ENCODE assay signal across 9 mouse cellular contexts in the genomic region with DNA sequence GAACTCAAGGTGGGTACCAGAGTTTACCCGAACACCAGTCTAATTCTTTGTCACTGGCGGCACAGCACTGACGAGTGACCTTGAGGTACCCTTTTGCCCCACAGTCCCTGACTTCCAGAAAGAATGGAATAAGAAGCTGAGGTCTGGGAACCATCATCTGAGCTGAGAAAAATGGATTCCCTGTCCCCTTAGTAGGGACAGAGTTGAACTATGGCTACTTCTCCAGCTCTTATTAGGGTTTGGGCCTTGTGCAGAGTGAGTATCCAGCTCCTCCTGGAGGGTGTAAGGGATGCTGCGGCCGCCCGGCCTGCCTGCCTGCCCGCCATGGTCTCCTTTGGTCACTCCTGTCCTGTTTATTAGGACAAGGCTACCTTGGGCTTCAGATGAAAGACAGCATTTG. TPM values are rescaled to one million over a fixed set of nuclear protein-coding genes. Genes with fewer than 3 reads are reported as not detected.
DNase-seq lines count a peak whose midpoint lies in the region; ATAC-seq and TF ChIP-seq lines count a peak whose summit lies in the region.
"Had no signal": no experiment of that assay in that cellular context is flagged by ENCODE, and none has a peak within 500 bp of the region (broad histone marks: within the 10 kb centered on the region; RNA-seq: fewer than 3 reads in every experiment).

No protein-coding gene starts in this region.

- no peak for TF ChIP-seq CTCF in thymus, adult 2 months (IDR thresholded peaks at IDR 0.05; ENCODE audit: borderline replicate concordance, control insufficient read depth, extremely low read depth, insufficient read depth, low read length, poor library complexity)
- no peak for TF ChIP-seq CTCF in liver, postnatal 0 days (IDR thresholded peaks at IDR 0.05; ENCODE audit: low read depth)

- peak overlapping the region; percentile 55 for H3K9ac ChIP-seq in hindbrain, embryonic 11.5 days (ENCODE audit: low read depth, low read length)
- peak overlapping the region; percentile 72 for H3K9ac ChIP-seq in liver, postnatal 0 days (replicated peaks)

- H3K27ac ChIP-seq in thymus, adult 2 months (ENCODE audit: control insufficient read depth, insufficient read depth, low read length), result peak overlapping the region; percentile 73
- peak overlapping the region; percentile 88 for H3K27ac ChIP-seq in hindbrain, embryonic 11.5 days (ENCODE audit: low read depth, low read length)
- peak overlapping the region; percentile 89 for H3K27ac ChIP-seq in liver, postnatal 0 days (ENCODE audit: low read depth)

- no peaks in the 10 kb centered on the region for H3K27me3 ChIP-seq in thymus, adult 2 months (ENCODE audit: control insufficient read depth, insufficient read depth, low read length)
- no peaks in the 10 kb centered on the region for H3K27me3 ChIP-seq in hindbrain, embryonic 11.5 days (ENCODE audit: control insufficient read depth, insufficient read depth, low read length)
- H3K27me3 ChIP-seq in liver, postnatal 0 days (ENCODE audit: insufficient read depth, low read length), result no peaks in the 10 kb centered on the region
- H3K27me3 ChIP-seq: Patski had no signal

- DNase-seq in cerebellum, adult 8-10 months, result peak; percentile 45
- no peak for DNase-seq in cerebellum, postnatal 4 days (ENCODE audit: low spot score in 2 of 2)
- DNase-seq in thymus, adult 2 months, result no peak
- DNase-seq in thymus, adult 18-20 months, result no peak
- peak; percentile 35 for DNase-seq in hindbrain, embryonic 11.5 days (ENCODE audit: low spot score)
- DNase-seq in liver, postnatal 0 days, result no peak
- DNase-seq in frontal cortex, postnatal 10 days (ENCODE audit: low spot score in 2 of 2), result no peak
- no peak for DNase-seq in adrenal gland, adult 8-10 months

- peak overlapping the region; percentile 51 for H3K4me2 ChIP-seq in hindbrain, embryonic 11.5 days (replicated peaks; ENCODE audit: low read depth, low read length)
- H3K4me2 ChIP-seq in liver, postnatal 0 days (ENCODE audit: low read depth, low read length), result peak overlapping the region; percentile 66

- no peaks in the 10 kb centered on the region for H3K9me3 ChIP-seq in hindbrain, embryonic 11.5 days (ENCODE audit: control insufficient read depth, low read length)
- no peaks in the 10 kb centered on the region for H3K9me3 ChIP-seq in liver, postnatal 0 days (ENCODE audit: low read length)

- no peak for TF ChIP-seq EP300 in liver, postnatal 0 days (IDR thresholded peaks at IDR 0.05; ENCODE audit: low read depth)

- 0 out of 2 replicates have a peak, but pooled peaks cover 3% of the 10 kb centered on the region for H3K36me3 ChIP-seq in thymus, adult 2 months (ENCODE audit: control insufficient read depth, insufficient read depth, low read length)
- peaks cover 3% of the 10 kb centered on the region; the same call in 1 of the 2 replicates for H3K36me3 ChIP-seq in hindbrain, embryonic 11.5 days (ENCODE audit: control insufficient read depth, insufficient read depth, low read length)
- 0 out of 2 replicates have a peak, but pooled peaks cover 4% of the 10 kb centered on the region for H3K36me3 ChIP-seq in liver, postnatal 0 days (replicated peaks; ENCODE audit: insufficient read depth, low read length)

- peak overlapping the region; percentile 53; the same call in 1 of the 2 replicates for H3K4me3 ChIP-seq in thymus, adult 2 months (ENCODE audit: control insufficient read depth, insufficient read depth, low read length)
- peak overlapping the region; percentile 34 for H3K4me3 ChIP-seq in hindbrain, embryonic 11.5 days (ENCODE audit: low read depth, low read length)
- peak overlapping the region; percentile 52 for H3K4me3 ChIP-seq in liver, postnatal 0 days (ENCODE audit: low read depth, low read length)

- WGBS in thymus, adult 2 months, result 85% methylated on average over 7 of the region's 7 CpGs
- 62% methylated on average over 7 of the region's 7 CpGs for WGBS in hindbrain, embryonic 11.5 days
- WGBS in liver, postnatal 0 days (ENCODE audit: insufficient replicate concordance), result 64% methylated on average over 7 of the region's 7 CpGs

- TF ChIP-seq POLR2A in thymus, adult 2 months (IDR thresholded peaks at IDR 0.05; ENCODE audit: control insufficient read depth, extremely low read depth, insufficient read depth, low read length, poor library complexity), result no peak; the same call in 1 of the 2 replicates

- H3K4me1 ChIP-seq in thymus, adult 2 months (replicated peaks; ENCODE audit: control insufficient read depth, insufficient read depth, low read length), result peaks cover 18% of the 10 kb centered on the region
- H3K4me1 ChIP-seq in hindbrain, embryonic 11.5 days (replicated peaks; ENCODE audit: control insufficient read depth, insufficient read depth, low read length), result no peaks in the 10 kb centered on the region; the same call in 1 of the 2 replicates
- peaks cover 25% of the 10 kb centered on the region for H3K4me1 ChIP-seq in liver, postnatal 0 days (ENCODE audit: insufficient read depth)

- ATAC-seq in hindbrain, embryonic 11.5 days (ENCODE audit: low FRiP score), result peak; percentile 15; the same call in 1 of the 2 replicates
- no peak for ATAC-seq in liver, postnatal 0 days

RNA-seq across cellular contexts. Expression of gene C87436, which starts 34.9 kb away (rescaled TPM):
- 14.9 and 16.6 TPM in 2 replicates for polyA plus RNA-seq in thymus, adult 2 months (2012; rRNA removed)
- polyA plus RNA-seq in hindbrain, embryonic 11.5 days (2014; fragmentation: Nextera tagmentation; extraction: Ambion mirVana), result 24.4 and 25.6 TPM in 2 replicates
- 9.5 and 10.4 TPM in 2 replicates for polyA plus RNA-seq in liver, postnatal 0 days (2015; fragmentation: Nextera tagmentation; extraction: Ambion mirVana)
- total RNA-seq in adrenal gland, adult 8-10 months (2022), result 10 to 100 TPM; 22.4 to 27.7 (median 24.8) TPM

RNA-seq across cellular contexts. Expression of gene Gm44790, which starts 46.6 kb away (rescaled TPM):
- 32.3 and 32.5 TPM in 2 replicates for polyA plus RNA-seq in thymus, adult 2 months (2012; rRNA removed)
- not detected in 2 replicates for polyA plus RNA-seq in hindbrain, embryonic 11.5 days (2014; fragmentation: Nextera tagmentation; extraction: Ambion mirVana)
- polyA plus RNA-seq in liver, postnatal 0 days (2015; fragmentation: Nextera tagmentation; extraction: Ambion mirVana), result not detected in 2 replicates
- total RNA-seq in adrenal gland, adult 8-10 months (2022), result 1 to 10 TPM in 2 of 4 experiments, not detected in 2; 4.6 to 6.2 TPM

RNA-seq across cellular contexts. Expression of gene Pcbp1, which starts 53.0 kb away (rescaled TPM):
- polyA plus RNA-seq in thymus, adult 2 months (2012; rRNA removed), result 291 and 363 TPM in 2 replicates
- 382 and 432 TPM in 2 replicates for polyA plus RNA-seq in hindbrain, embryonic 11.5 days (2014; fragmentation: Nextera tagmentation; extraction: Ambion mirVana)
- 206 and 208 TPM in 2 replicates for polyA plus RNA-seq in liver, postnatal 0 days (2015; fragmentation: Nextera tagmentation; extraction: Ambion mirVana)
- 100 to 1,000 TPM; 286 to 319 (median 308) TPM for total RNA-seq in adrenal gland, adult 8-10 months (2022)

Comparison
In these comparisons a context has a peak if more than half of its experiments do, and no peak if none do; other contexts are left out.
1. DNase-seq: peak in cerebellum, adult 8-10 months (single experiment) and hindbrain, embryonic 11.5 days (single experiment); none in cerebellum, postnatal 4 days (0 of 2), thymus, adult 2 months (single experiment), thymus, adult 18-20 months (0 of 2), liver, postnatal 0 days (single experiment), frontal cortex, postnatal 10 days (0 of 2) and adrenal gland, adult 8-10 months (single experiment).
2. RNA of gene Gm44790, which starts 46.6 kb away (polyA plus RNA-seq): 32.3 to 32.5 TPM in thymus, adult 2 months; not detected in hindbrain, embryonic 11.5 days and not detected in liver, postnatal 0 days; every median in the first group is over 10 times any median in the second.
3. Peak in every context shown above with its lines, with median percentiles within 50 percentile points of each other: H3K27ac ChIP-seq and H3K4me3 ChIP-seq.